Mouse (Mus musculus): ENCODE data around the gene Trpv2.

DNA sequence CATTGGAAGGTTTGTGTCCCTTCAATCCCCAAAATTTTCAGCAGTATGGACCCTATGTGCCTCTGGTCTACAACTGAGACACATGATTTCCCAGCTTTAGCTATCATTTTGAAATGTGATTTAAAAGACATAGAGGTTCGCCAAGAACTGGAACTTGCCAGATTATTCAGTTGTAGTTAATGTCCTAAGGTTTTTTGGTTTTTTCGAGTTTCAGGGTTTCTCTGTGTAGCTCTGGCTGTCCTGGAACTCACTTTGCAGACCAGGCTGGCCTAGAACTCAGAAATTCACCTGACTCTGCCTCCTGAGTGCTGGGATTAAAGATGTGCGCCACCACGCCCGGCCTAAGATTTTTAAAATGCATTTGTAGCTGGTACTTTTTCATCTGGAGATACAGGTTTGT, 20.7 kb upstream of the Trpv2 start:
- no peak for TF ChIP-seq CTCF (IDR thresholded peaks at IDR 0.05; ENCODE audit: low read depth)
- TF ChIP-seq EP300 (IDR thresholded peaks at IDR 0.05; ENCODE audit: low read depth): no peak

Measured in heart, postnatal 0 days (tissue).